Mouse (Mus musculus) G1E (cell line): ENCODE measurements around the gene Ubox5. TPM values are rescaled to one million over a fixed set of nuclear protein-coding genes. Genes with fewer than 3 reads are reported as not detected.

Experiments used
- ATAC-seq: 2 replicates; pipeline ENCODE4 v1.8.0; 2016; ENCODE audit warnings: mild to moderate bottlenecking; ENCODE audit not compliant: insufficient number of reproducible peaks, poor library complexity, low FRiP score, severe bottlenecking; ENCODE audit errors: extremely low read depth
- DNase-seq: peaks from one replicate; pipeline ENCODE4 v3.0.0; 2012; ENCODE audit warnings: low spot score
- H3K27me3 ChIP-seq: 2 replicates; pipeline ENCODE4 v1.6.1; 2012; ENCODE audit warnings: mild to moderate bottlenecking, low read length, inconsistent platforms; ENCODE audit not compliant: insufficient read depth
- H3K36me3 ChIP-seq: replicated peaks from 2 replicates; pipeline ENCODE3; 2012; ENCODE audit warnings: mild to moderate bottlenecking, inconsistent platforms
- H3K4me1 ChIP-seq: 2 replicates; pipeline ENCODE4 v1.6.1; 2012; ENCODE audit warnings: low read depth, low read length, inconsistent platforms, mixed read lengths; ENCODE audit not compliant: insufficient read depth
- H3K4me3 ChIP-seq: 2 replicates; pipeline ENCODE4 v1.5.1; 2012; ENCODE audit warnings: low read depth, mild to moderate bottlenecking, inconsistent platforms, low read length, moderate library complexity, mixed read lengths
- H3K9me3 ChIP-seq: replicated peaks from 2 replicates; pipeline ENCODE4 v1.6.1; 2012; ENCODE audit warnings: inconsistent platforms
- CTCF ChIP-seq: IDR thresholded peaks from 2 replicates; pipeline ENCODE4 v1.5.1; 2012; ENCODE audit warnings: low read depth, low read length, inconsistent platforms, mixed read lengths
- GATA1 ChIP-seq: IDR thresholded peaks from 2 replicates; pipeline ENCODE4 v1.6.1; 2012; ENCODE audit warnings: borderline replicate concordance, low read length, inconsistent platforms, mixed read lengths
- GATA2 ChIP-seq: IDR thresholded peaks from 2 replicates; pipeline ENCODE4 v1.6.1; 2012; ENCODE audit warnings: low read depth, low read length, inconsistent platforms, borderline replicate concordance
- POLR2AphosphoS5 ChIP-seq: IDR thresholded peaks from 2 replicates; pipeline ENCODE4 v1.6.1; 2012; ENCODE audit warnings: low read depth, low read length, inconsistent platforms; ENCODE audit not compliant: insufficient replicate concordance
- TAL1 ChIP-seq: conservative IDR thresholded peaks from 2 replicates; pipeline ENCODE4 v1.6.1; 2012; ENCODE audit warnings: low read depth, low read length, inconsistent platforms, mixed read lengths
- polyA plus RNA-seq: library from polyadenylated mRNA; stranded (reverse); fragments of >175 nt; gene quantifications from 2 replicates; pipeline ENCODE4 v1.2.3, GENCODE M21; 2012
- total RNA-seq, 2 experiments: library from RNA; stranded (forward) in 1 of 2; stranded (reverse) in 1 of 2; fragments of 200-1000 nt in 1 of 2; fragments of >200 nt in 1 of 2; fragmentation: Nextera tagmentation in 1 of 2; gene quantifications; 2 replicates each; pipeline ENCODE4 v1.2.3; 2014 to 2017

Ubox5 gene
- total and polyA plus RNA-seq, 3 experiments = 2.7 to 11.2 (median 9.7) TPM

DNA sequence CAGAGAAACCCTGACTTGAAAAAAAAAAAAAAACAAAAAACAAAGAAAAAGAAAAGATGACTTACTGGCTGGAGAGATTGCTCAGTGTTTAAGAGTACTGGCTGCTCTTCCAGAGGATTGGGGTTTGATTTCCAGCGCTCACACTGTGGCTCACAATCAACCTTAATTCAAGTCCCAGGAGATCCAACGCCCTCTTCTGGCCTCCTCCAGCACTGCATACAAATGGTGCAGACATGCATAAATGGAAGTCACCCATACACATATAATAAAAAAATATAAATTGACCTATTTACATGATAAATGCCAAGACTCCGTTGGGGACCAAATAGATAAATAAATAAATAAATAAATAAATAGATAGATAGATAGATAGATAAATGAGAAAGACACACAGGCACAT is 1.4 kb downstream of the Ubox5 start:
- Histone ChIP-seq H3K9me3 (no peaks in the 10 kb centered on the region), H3K36me3 (peaks cover 46% of the 10 kb centered on the region), H3K27me3 (no peaks in the 10 kb centered on the region), H3K4me1 (peaks cover 29% of the 10 kb centered on the region), H3K4me3 (peak overlapping the region; percentile 98; the same call in 1 of the 2 replicates)
- TF ChIP-seq CTCF = peak; percentile 13; the same call in 1 of the 2 replicates
- no peak for TF ChIP-seq TAL1
- no peak for TF ChIP-seq GATA1
- no peak for TF ChIP-seq GATA2
- no peak for DNase-seq
- ATAC-seq = no peak

DNA sequence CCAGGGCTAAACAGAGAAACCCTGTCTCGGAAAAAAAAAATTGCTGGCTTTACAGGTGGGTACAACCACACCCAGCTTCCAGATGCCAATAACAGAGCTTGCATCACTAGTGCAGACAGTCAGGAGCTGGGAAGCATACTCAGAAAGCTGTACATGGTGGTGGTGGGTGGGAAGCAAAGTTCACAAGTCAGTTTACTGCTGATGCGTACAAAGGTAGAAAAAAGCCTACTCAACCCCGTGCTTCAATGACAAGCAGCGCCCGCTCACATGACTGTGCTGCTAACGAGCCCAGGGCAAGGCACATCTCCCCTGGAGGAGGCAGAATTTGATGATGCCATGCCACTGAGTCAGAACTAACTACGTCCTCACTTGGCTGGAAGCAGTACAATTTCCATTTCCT is 10.9 kb downstream of the Ubox5 start:
- DNase-seq (no peak), ATAC-seq (no peak)
- Histone ChIP-seq H3K36me3 (peaks cover 90% of the 10 kb centered on the region), H3K27me3 (no peaks in the 10 kb centered on the region), H3K9me3 (no peaks in the 10 kb centered on the region), H3K4me3 (no peak overlapping the region), H3K4me1 (no peaks in the 10 kb centered on the region; the same call in 1 of the 2 replicates)
- TF ChIP-seq CTCF (no peak), GATA1 (no peak), GATA2 (no peak)

DNA sequence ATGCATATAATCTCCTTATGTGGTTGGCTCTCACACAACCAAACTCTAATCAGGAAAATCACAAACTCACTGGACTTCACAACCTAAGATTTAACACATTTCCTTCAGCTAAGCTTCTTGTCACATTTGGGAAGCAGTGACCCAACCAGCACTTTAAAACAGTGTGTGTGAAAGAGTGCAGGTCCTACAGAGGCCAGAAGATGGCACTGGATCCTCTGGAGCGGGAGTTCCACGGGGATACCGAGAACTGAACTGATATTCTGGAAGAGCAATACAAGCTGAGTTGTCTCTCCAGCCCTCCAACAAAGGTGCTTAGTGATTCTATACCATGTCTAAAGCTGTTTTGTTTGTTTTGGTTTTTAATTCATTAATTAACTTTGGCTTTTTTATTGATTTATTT is 16.7 kb downstream of the Ubox5 start:
- H3K4me1 ChIP-seq = no peaks in the 10 kb centered on the region
- TF ChIP-seq GATA2 = no peak
- no peaks in the 10 kb centered on the region for H3K9me3 ChIP-seq
- no peak overlapping the region for H3K4me3 ChIP-seq
- DNase-seq = no peak
- no peaks in the 10 kb centered on the region for H3K27me3 ChIP-seq
- no peak for ATAC-seq
- peaks cover 85% of the 10 kb centered on the region for H3K36me3 ChIP-seq

DNA sequence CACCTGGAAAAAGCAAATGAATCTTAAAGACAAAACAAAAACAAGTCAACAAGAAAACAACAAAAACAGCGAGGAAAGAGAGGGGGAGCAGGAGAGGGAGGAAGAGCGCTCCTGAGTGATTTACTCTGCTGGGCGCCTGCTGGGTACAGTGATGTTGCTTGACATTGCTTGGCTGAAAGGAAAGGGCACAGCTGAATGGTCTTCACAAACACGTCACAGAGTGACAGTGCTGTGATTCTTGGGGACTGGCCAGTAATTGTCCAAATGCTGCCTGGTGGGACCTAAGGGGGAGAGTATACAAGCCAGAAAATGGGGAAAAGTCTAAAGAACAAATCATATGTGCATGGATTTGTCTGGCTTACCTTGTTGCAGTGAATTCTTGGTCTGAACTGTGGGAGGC is 27.6 kb downstream of the Ubox5 start:
- H3K36me3 ChIP-seq = peaks cover 88% of the 10 kb centered on the region
- no peaks in the 10 kb centered on the region for H3K27me3 ChIP-seq
- DNase-seq = no peak
- TF ChIP-seq POLR2AphosphoS5 (no peak), TAL1 (no peak), GATA2 (no peak), GATA1 (no peak), CTCF (no peak)
- no peak for ATAC-seq
- H3K9me3 ChIP-seq = no peaks in the 10 kb centered on the region
- no peak overlapping the region for H3K4me3 ChIP-seq
- peaks cover 15% of the 10 kb centered on the region for H3K4me1 ChIP-seq

DNA sequence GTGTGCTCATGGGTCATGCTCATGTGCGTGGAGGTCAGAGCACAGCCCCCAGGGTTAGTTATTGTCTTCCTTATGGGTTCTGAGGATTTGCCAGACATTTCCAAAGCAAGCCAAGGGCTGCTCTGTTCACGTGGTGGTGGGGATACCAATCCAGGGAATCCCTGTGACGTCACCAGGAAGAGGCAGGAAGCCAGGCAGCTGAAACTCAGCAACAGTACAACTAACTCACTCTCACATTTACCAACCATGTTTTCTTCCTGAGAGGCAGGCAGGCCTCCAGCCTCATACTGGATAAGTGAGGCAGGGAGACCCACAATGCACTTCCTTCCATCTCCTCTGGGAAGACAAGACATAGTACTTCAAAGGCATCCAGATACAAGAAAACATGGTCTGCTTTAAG is 31.4 kb downstream of the Ubox5 start:
- no peaks in the 10 kb centered on the region for H3K9me3 ChIP-seq
- no peak overlapping the region for H3K4me3 ChIP-seq
- H3K4me1 ChIP-seq = peaks cover 18% of the 10 kb centered on the region
- DNase-seq = no peak
- H3K27me3 ChIP-seq = no peaks in the 10 kb centered on the region
- H3K36me3 ChIP-seq = peaks cover 91% of the 10 kb centered on the region
- TF ChIP-seq POLR2AphosphoS5 (no peak), CTCF (no peak), GATA2 (no peak), TAL1 (no peak), GATA1 (no peak)
- no peak for ATAC-seq

DNA sequence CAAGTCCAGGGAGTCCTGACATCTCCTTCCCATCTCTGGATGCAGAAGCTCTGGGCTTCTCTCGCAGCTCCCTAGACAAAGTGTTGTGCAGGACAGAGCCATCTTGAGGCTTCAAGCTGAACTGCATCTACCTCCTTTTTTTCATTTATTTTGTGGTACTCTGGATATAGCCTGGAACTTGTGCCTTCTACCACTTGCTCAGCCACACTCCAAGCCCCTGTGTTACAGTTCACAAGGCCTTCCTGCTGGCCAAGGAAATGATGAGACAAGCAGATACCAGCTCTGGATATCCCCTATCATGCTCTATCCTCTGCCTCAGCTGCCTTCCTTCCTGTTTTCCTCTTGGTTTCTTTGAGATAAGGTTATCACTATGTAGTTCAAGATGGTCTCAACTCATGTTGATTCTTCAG is 32.2 kb downstream of the Ubox5 start:
- H3K4me3 ChIP-seq = no peak overlapping the region
- DNase-seq = peak; percentile 33
- H3K36me3 ChIP-seq = peaks cover 91% of the 10 kb centered on the region
- peak; percentile 88 for ATAC-seq
- H3K27me3 ChIP-seq = no peaks in the 10 kb centered on the region
- H3K9me3 ChIP-seq = no peaks in the 10 kb centered on the region
- H3K4me1 ChIP-seq = peaks cover 18% of the 10 kb centered on the region
- TF ChIP-seq GATA2 (no peak), CTCF (0 out of 2 replicates have a peak, but pooled peaks have one; percentile 22)

DNA sequence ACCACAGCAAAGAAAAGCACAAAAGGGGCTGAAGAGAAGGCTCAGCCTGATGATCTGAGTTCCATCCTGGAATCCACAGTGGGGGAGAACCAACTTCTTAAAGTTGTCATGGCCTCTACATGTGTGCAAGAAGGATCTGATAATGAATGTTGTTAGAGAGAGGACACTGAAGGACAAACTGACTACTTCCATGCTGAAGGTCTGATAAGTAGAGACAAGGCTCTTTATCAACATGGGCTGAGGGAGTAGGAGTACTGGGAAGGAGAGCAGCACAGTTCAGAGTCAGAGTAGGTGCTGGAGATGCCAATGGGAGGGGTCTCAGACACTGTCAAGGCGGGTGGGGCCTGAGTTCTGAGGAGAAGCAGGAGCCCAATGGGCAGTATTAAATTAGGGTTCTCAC is 34.2 kb downstream of the Ubox5 start:
- Histone ChIP-seq H3K4me3 (no peak overlapping the region), H3K9me3 (no peaks in the 10 kb centered on the region), H3K4me1 (peaks cover 18% of the 10 kb centered on the region), H3K27me3 (no peaks in the 10 kb centered on the region), H3K36me3 (peaks cover 93% of the 10 kb centered on the region)
- ATAC-seq = no peak
- no peak for DNase-seq
- TF ChIP-seq GATA1 (no peak), GATA2 (no peak), TAL1 (no peak), CTCF (no peak), POLR2AphosphoS5 (no peak)
